Mouse (Mus musculus): ENCODE results near the gene Cyp2j6. TPM values are rescaled to one million over a fixed set of nuclear protein-coding genes. Genes with fewer than 3 reads are reported as not detected.

Gene Cyp2j6
- polyA plus RNA-seq, 1 experiment from 2014 or later, result 6.0 TPM

Other genes with a start within 250 kb of the Cyp2j6 start
- gene Cyp2j11, start 205.0 kb downstream of the Cyp2j6 start, polyA plus RNA-seq (2015; fragmentation: Nextera tagmentation; extraction: Ambion mirVana), result not detected in 2 replicates
- gene Cyp2j8, start 46.3 kb downstream of the Cyp2j6 start, polyA plus RNA-seq (2015; fragmentation: Nextera tagmentation; extraction: Ambion mirVana), result not detected in 2 replicates
- gene Cyp2j9, start 37.9 kb upstream of the Cyp2j6 start, polyA plus RNA-seq (2015; fragmentation: Nextera tagmentation; extraction: Ambion mirVana), result 5.1 and 9.0 TPM in 2 replicates
- not detected in 2 replicates for gene Cyp2j5, start 110.5 kb upstream of the Cyp2j6 start, polyA plus RNA-seq (2015; fragmentation: Nextera tagmentation; extraction: Ambion mirVana)
- gene Gm12695, start 231.5 kb upstream of the Cyp2j6 start, polyA plus RNA-seq (2015; fragmentation: Nextera tagmentation; extraction: Ambion mirVana), result not detected in 2 replicates

Data from midbrain, embryonic 16.5 days (tissue).